Mouse (Mus musculus) urinary bladder, postnatal 4 days (tissue): Measurements from ENCODE around the gene Ccdc184.

Source experiments
- DNase-seq, 2 experiments: peaks; one replicate each; pipeline ENCODE4 v3.0.0; 2021 to 2022; ENCODE audit warnings: low spot score in 2 of 2

Ccdc184 gene

GRCm38 (mm10) chr15:98166963-98167644, at the start of gene Ccdc184:
Gene Ccdc184 (plus strand): TSS chr15:98167158.
- no peak for DNase-seq

GRCm38 (mm10) chr15:98119363-98119762, 47.6 kb upstream of the Ccdc184 start:
- no peak for DNase-seq

GRCm38 (mm10) chr15:98120831-98121230, 46.1 kb upstream of the Ccdc184 start:
- no peak for DNase-seq

GRCm38 (mm10) chr15:98131001-98131400, 36.0 kb upstream of the Ccdc184 start:
- no peak for DNase-seq

DNA sequence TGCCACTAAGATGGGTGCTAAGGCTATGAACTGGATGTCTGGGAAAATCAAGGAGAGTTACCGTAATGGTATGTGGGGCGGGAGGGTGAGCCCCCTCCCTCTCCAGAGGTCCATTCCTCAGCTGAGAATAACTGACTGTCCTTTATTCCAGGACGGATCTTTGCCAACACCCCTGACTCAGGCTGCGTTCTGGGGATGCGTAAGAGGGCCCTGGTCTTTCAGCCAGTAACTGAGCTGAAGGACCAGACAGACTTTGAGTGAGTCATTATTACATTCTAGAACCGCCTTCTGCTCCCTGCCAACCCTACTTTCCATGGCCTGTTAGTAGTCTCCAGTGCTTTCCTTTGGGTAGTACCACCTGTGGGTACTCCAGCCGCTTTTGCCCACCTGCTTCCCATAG, 35.5 kb upstream of the Ccdc184 start:
- DNase-seq: no peak

- DNase-seq: no peak
Measured at GRCm38 (mm10) chr15:98131942-98132655, 34.9 kb upstream of the Ccdc184 start.

DNA sequence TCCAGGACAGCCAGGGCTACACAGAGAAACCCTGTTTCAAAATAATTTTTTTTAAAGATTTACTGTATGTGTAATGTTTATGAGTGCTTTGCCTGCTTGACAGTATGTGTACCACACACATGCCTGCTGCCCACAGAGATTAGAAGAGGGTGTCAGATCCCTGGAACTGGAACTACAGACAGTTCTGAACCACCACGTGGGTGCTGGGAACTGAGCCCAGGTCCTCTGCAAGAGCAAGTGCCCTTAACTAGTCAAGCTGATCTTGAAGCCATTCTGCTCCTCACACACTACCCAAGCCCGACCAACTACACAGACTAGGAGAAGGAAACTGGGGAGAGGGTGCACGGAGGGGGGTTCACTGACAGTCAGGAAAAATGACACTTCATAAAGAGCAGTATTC, 33.5 kb upstream of the Ccdc184 start:
- DNase-seq: no peak

DNA sequence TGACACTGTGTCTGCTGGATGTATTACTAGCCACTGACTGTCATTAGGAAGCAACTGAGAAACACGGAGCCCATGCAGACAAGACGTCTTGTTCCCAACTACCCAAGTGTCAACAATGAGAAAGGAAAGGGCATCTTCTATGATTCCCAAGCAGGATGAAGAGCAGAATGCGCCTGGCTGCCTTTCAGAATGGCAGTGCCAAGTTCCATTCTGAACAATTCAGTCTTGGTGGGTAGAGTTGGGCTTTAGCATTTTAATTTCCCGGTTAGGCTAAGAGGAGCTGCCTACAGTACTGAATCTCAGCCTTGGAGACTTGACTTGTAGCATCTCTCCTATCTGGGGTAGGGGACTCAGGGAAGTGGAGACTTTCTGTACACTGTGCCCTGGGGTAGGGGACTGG, 32.9 kb upstream of the Ccdc184 start:
- DNase-seq: no peak

GRCm38 (mm10) chr15:98134666-98135065, 32.3 kb upstream of the Ccdc184 start:
- no peak for DNase-seq

GRCm38 (mm10) chr15:98135671-98136070, 31.3 kb upstream of the Ccdc184 start:
- DNase-seq: no peak

GRCm38 (mm10) chr15:98136871-98137270, 30.1 kb upstream of the Ccdc184 start:
- no peak for DNase-seq

DNA sequence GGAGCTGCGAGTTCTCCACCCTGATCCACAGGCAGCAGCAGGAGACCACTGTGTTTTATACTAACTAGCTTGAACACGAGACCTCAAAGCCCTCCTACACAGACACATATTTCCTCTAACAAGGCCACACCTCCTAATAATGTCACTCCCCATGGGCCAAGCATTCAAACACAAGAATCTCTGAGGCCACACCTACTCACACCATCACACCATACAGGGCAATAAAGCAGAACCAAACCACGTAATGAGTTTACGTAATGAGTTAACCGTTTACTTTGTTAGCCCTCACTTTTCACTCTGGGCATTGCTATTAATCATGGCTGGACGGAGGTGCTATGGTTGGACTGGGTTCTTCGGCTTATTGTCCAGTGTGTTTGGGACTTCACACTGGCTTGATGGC, 27.2 kb upstream of the Ccdc184 start:
- no peak for DNase-seq

DNA sequence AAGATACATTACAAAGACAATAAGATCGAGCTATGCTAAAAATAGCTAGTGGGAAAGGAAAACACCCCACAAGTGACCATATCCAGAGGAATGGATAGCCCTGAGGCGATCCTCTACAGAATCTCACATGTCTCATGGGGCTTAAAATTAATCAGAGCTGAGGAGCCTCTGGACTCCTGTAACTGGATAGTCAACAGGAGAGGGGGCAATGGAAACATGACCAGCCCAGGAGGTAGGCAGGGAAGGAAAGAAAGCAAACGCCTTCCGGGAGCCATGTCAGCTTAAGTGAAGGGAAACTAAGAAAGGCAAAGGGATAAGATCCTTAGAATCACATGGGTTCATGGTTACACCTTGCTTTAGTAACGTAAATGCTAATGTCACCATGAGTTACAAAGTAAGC, 26.1 kb upstream of the Ccdc184 start:
- DNase-seq: no peak

DNA sequence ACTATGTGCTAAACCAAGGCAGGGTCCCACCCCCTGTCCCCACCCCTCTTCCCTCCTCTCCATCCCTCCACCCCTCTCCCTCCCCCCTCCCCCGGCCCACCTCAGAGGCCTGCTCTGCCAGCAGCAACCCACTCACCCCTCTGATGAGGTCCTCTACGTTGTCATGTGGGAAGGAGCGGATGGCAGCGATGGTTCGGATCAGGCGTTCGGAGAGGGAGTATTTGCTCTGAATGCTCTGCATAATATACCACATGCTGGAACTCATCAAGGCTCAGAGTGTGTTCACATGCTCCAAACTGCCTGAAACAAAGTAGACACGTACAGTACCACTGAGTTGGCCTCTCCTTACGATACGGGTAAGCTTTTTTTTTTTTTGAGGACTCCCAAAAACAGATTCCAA, 24.4 kb upstream of the Ccdc184 start:
- no peak for DNase-seq

DNA sequence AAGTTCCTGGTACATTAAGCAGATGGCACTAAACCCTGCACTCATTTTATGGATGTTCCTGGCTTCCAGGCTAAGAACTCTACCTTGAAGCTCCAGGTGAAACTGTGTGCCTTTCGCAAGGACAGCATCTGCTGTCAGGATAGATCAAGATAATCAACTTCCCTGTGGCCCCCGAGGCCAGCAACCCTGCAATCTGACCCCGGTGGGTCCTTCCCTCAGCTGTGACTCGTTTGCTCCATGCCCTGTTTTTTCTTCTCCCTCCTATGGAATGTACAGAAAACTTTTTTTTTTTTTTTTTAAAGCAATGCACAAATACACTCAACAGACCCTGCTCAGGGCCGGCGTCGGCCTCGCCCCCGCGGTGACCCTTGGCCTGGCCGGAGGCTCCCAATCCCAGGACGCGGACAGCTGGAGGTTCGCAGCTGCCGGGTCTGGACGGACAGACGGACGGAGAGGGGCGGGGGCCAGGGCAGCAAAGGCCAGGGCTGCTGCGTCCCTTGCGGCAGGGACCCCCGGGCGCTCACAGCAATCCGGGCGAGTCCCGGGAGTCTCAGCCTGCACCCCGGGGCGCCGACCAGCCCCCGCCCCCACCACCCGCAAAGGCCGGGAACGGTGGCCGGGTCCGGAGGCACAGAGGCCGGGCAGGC, 22.0 kb upstream of the Ccdc184 start:
- peak in 1 of 2 experiments; percentile 26 for DNase-seq

GRCm38 (mm10) chr15:98145559-98146181, 21.3 kb upstream of the Ccdc184 start:
- peak; percentile 91 to 94 for DNase-seq

DNA sequence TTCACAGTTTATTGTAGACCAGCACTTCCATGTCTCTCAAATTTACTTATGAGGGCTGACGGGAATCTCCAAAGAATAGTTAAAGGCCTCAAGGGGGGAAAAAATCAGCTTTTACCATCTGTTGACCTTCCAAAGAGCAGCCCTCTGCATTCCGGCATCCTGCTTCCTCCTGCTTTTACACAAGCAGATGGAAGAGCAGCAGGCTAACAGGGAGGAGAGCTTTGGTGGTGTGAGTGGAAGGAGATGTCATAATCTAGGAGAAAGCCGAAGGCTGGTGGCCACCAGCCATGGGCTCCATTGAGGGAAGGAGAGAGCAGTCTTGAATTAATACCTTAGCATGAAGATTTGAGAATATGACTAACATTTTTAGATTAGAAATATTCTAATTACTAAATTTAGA, 18.6 kb upstream of the Ccdc184 start:
- no peak for DNase-seq

DNA sequence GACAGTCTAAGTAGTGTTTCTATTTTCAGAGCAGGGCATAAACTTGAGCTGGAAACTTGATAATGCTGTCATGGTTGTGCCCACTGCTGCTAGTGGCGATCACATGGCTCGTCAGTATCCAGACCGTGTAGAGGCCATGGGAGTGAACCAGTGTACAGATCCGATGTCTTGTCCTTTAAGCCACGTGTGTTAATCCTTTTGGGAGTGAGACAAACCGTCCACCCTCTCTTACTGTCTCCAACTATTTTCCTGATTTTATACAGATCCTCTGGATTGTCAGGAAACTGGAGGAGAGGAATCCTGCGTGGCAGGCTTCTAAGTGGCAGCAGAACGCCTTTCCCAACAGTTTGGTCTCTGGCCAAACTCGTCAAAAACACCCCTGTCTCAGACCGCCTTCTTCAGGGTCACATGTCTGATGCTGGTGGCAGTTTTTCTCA, 17.8 kb upstream of the Ccdc184 start:
- DNase-seq: no peak

GRCm38 (mm10) chr15:98152916-98153315, 14.0 kb upstream of the Ccdc184 start:
- no peak for DNase-seq

DNA sequence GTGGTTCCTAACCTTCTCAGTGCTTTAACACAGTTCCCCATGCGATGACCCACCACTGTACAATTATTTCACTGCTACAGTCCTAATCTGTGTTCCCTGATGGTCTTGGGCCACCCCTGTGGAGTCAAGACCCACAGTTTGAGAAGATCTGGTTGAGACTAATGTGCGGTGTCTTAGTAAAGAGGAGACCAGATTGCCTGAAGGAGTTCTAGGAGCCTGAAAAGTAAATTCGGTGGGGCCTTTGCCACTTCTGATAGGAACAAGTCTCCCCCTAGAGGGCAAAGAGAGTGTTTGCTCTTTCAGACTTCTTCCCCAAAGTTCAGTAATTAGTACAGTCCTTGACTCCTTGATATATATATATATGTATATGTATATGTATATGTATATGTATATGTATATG, 13.3 kb upstream of the Ccdc184 start:
- no peak for DNase-seq

GRCm38 (mm10) chr15:98154146-98154545, 12.8 kb upstream of the Ccdc184 start:
- DNase-seq: no peak

GRCm38 (mm10) chr15:98154631-98155030, 12.3 kb upstream of the Ccdc184 start:
- DNase-seq: no peak
